Mouse (Mus musculus): Measurements from ENCODE around the gene Iglon5. TPM values are rescaled to one million over a fixed set of nuclear protein-coding genes. Genes with fewer than 3 reads are reported as not detected.

Iglon5 gene
- polyA plus RNA-seq, 1 experiment from 2014 or later, result 1.1 TPM

- Histone ChIP-seq H3K36me3 (replicated peaks; ENCODE audit: control insufficient read depth, insufficient read depth, low read depth, low read length) (no peaks in the 10 kb centered on the region), H3K27me3 (ENCODE audit: control insufficient read depth, insufficient read depth, low read length) (peaks cover 4% of the 10 kb centered on the region; the same call in 1 of the 2 replicates), H3K9me3 (replicated peaks; ENCODE audit: control insufficient read depth, low read length) (no peaks in the 10 kb centered on the region), H3K27ac (replicated peaks; ENCODE audit: low read depth, low read length) (no peak overlapping the region), H3K9ac (replicated peaks; ENCODE audit: low read length) (no peak overlapping the region), H3K4me3 (ENCODE audit: low read depth, low read length) (no peak overlapping the region), H3K4me1 (ENCODE audit: control insufficient read depth, insufficient read depth, low read length) (no peaks in the 10 kb centered on the region), H3K4me2 (ENCODE audit: low read depth, low read length) (no peak overlapping the region)
- no peak for DNase-seq (ENCODE audit: low spot score)
- ATAC-seq (replicated peaks; ENCODE audit: insufficient number of reproducible peaks, low FRiP score, low TSS enrichment, low read depth), result 0 out of 2 replicates have a peak, but pooled peaks have one; percentile 40
- WGBS, result 64% methylated on average over 8 of the region's 8 CpGs
Measured at GRCm38 (mm10) chr7:43482090-43482716, 7.7 kb downstream of the Iglon5 start.

GRCm38 (mm10) chr7:43481191-43481590, 8.7 kb downstream of the Iglon5 start:
- WGBS, result 67% methylated on average over 3 of the region's 3 CpGs
- Histone ChIP-seq H3K4me1 (ENCODE audit: control insufficient read depth, insufficient read depth, low read length) (no peaks in the 10 kb centered on the region), H3K36me3 (replicated peaks; ENCODE audit: control insufficient read depth, insufficient read depth, low read depth, low read length) (no peaks in the 10 kb centered on the region), H3K4me3 (ENCODE audit: low read depth, low read length) (no peak overlapping the region), H3K27ac (replicated peaks; ENCODE audit: low read depth, low read length) (no peak overlapping the region), H3K27me3 (ENCODE audit: control insufficient read depth, insufficient read depth, low read length) (peaks cover 10% of the 10 kb centered on the region), H3K9ac (replicated peaks; ENCODE audit: low read length) (no peak overlapping the region), H3K4me2 (ENCODE audit: low read depth, low read length) (no peak overlapping the region), H3K9me3 (replicated peaks; ENCODE audit: control insufficient read depth, low read length) (no peaks in the 10 kb centered on the region)
- ATAC-seq (replicated peaks; ENCODE audit: insufficient number of reproducible peaks, low FRiP score, low TSS enrichment, low read depth) (no peak), DNase-seq (ENCODE audit: low spot score) (no peak)

- Histone ChIP-seq H3K4me3 (ENCODE audit: low read depth, low read length) (no peak overlapping the region), H3K4me2 (ENCODE audit: low read depth, low read length) (no peak overlapping the region), H3K27ac (replicated peaks; ENCODE audit: low read depth, low read length) (no peak overlapping the region), H3K27me3 (ENCODE audit: control insufficient read depth, insufficient read depth, low read length) (peaks cover 20% of the 10 kb centered on the region), H3K9ac (replicated peaks; ENCODE audit: low read length) (no peak overlapping the region), H3K9me3 (replicated peaks; ENCODE audit: control insufficient read depth, low read length) (no peaks in the 10 kb centered on the region), H3K36me3 (replicated peaks; ENCODE audit: control insufficient read depth, insufficient read depth, low read depth, low read length) (no peaks in the 10 kb centered on the region), H3K4me1 (ENCODE audit: control insufficient read depth, insufficient read depth, low read length) (no peaks in the 10 kb centered on the region)
- 2% methylated on average over 13 of the region's 13 CpGs for WGBS
- peak; percentile 20; the same call in 1 of the 2 replicates for ATAC-seq (replicated peaks; ENCODE audit: insufficient number of reproducible peaks, low FRiP score, low TSS enrichment, low read depth)
- peak; percentile 39 for DNase-seq (ENCODE audit: low spot score)
Measured at GRCm38 (mm10) chr7:43476376-43476775, 13.5 kb downstream of the Iglon5 start.

GRCm38 (mm10) chr7:43475706-43476105, 14.2 kb downstream of the Iglon5 start:
- Histone ChIP-seq H3K36me3 (replicated peaks; ENCODE audit: control insufficient read depth, insufficient read depth, low read depth, low read length) (no peaks in the 10 kb centered on the region), H3K27ac (replicated peaks; ENCODE audit: low read depth, low read length) (no peak overlapping the region), H3K4me2 (ENCODE audit: low read depth, low read length) (no peak overlapping the region), H3K4me1 (ENCODE audit: control insufficient read depth, insufficient read depth, low read length) (no peaks in the 10 kb centered on the region), H3K4me3 (ENCODE audit: low read depth, low read length) (no peak overlapping the region), H3K9me3 (replicated peaks; ENCODE audit: control insufficient read depth, low read length) (no peaks in the 10 kb centered on the region), H3K27me3 (ENCODE audit: control insufficient read depth, insufficient read depth, low read length) (peaks cover 20% of the 10 kb centered on the region), H3K9ac (replicated peaks; ENCODE audit: low read length) (no peak overlapping the region)
- DNase-seq (ENCODE audit: low spot score) (peak; percentile 15), ATAC-seq (replicated peaks; ENCODE audit: insufficient number of reproducible peaks, low FRiP score, low TSS enrichment, low read depth) (no peak)
- 6% methylated on average over 23 of the region's 23 CpGs for WGBS

- Histone ChIP-seq H3K27me3 (ENCODE audit: control insufficient read depth, insufficient read depth, low read length) (peaks cover 2% of the 10 kb centered on the region), H3K4me3 (ENCODE audit: low read depth, low read length) (no peak overlapping the region), H3K9me3 (replicated peaks; ENCODE audit: control insufficient read depth, low read length) (no peaks in the 10 kb centered on the region), H3K9ac (replicated peaks; ENCODE audit: low read length) (no peak overlapping the region), H3K36me3 (replicated peaks; ENCODE audit: control insufficient read depth, insufficient read depth, low read depth, low read length) (no peaks in the 10 kb centered on the region), H3K27ac (replicated peaks; ENCODE audit: low read depth, low read length) (no peak overlapping the region), H3K4me1 (ENCODE audit: control insufficient read depth, insufficient read depth, low read length) (no peaks in the 10 kb centered on the region), H3K4me2 (ENCODE audit: low read depth, low read length) (no peak overlapping the region)
- 40% methylated on average over 8 of the region's 8 CpGs for WGBS
- DNase-seq (ENCODE audit: low spot score), result peak; percentile 40
- no peak for ATAC-seq (replicated peaks; ENCODE audit: insufficient number of reproducible peaks, low FRiP score, low TSS enrichment, low read depth)
Measured at GRCm38 (mm10) chr7:43470373-43470772, 19.5 kb downstream of the Iglon5 start.

DNA sequence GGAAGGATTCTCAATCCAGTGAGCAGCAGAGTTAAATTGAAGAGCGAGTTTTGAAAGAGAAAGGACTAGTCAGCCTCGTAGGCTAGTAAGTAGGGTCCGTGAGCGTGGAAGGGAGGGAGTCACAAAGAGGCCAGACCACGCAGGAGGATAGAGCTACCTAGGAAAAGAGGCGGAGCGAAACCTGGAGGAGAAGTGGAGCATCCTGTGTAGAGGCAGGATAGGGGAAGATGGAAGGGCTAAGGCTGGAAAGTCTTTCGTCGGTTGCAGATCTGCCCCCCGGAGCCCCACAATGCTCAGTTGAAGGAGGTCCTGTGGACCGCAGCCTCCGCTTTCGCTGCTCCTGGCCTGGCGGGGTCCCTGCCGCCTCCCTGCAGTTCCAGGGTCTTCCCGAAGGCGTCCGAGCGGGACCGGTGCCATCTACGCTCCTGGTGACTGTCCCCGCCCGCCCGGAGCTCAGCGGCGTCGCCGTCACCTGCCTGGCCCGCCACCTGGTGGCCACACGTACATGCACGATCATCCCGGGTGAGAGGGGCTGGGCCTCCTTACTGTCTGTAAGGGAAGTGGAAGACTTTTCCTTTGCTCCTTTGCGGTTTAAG, 23.7 kb downstream of the Iglon5 start:
- Histone ChIP-seq H3K9me3 (replicated peaks; ENCODE audit: control insufficient read depth, low read length) (no peaks in the 10 kb centered on the region), H3K4me1 (ENCODE audit: control insufficient read depth, insufficient read depth, low read length) (no peaks in the 10 kb centered on the region), H3K4me3 (ENCODE audit: low read depth, low read length) (peak overlapping the region; percentile 38), H3K27ac (replicated peaks; ENCODE audit: low read depth, low read length) (no peak overlapping the region), H3K4me2 (ENCODE audit: low read depth, low read length) (peak overlapping the region; percentile 78), H3K27me3 (ENCODE audit: control insufficient read depth, insufficient read depth, low read length) (no peaks in the 10 kb centered on the region; the same call in 1 of the 2 replicates), H3K9ac (replicated peaks; ENCODE audit: low read length) (peak overlapping the region; percentile 46), H3K36me3 (replicated peaks; ENCODE audit: control insufficient read depth, insufficient read depth, low read depth, low read length) (no peaks in the 10 kb centered on the region)
- ATAC-seq (replicated peaks; ENCODE audit: insufficient number of reproducible peaks, low FRiP score, low TSS enrichment, low read depth) (peak; percentile 70), DNase-seq (ENCODE audit: low spot score) (peak; percentile 80)
- 1% methylated on average over 32 of the region's 33 CpGs for WGBS

- under 1% methylated on average over 33 of the region's 33 CpGs for WGBS
- peak; percentile 82 for DNase-seq (ENCODE audit: low spot score)
Measured at GRCm38 (mm10) chr7:43465344-43466098, 24.4 kb downstream of the Iglon5 start.

More at GRCm38 (mm10) chr7:43465344-43466098, 24.4 kb downstream of the Iglon5 start:
- H3K9me3 ChIP-seq (replicated peaks; ENCODE audit: control insufficient read depth, low read length), result no peaks in the 10 kb centered on the region
- H3K27ac ChIP-seq (replicated peaks; ENCODE audit: low read depth, low read length), result no peak overlapping the region
- peak overlapping the region; percentile 50 for H3K9ac ChIP-seq (replicated peaks; ENCODE audit: low read length)
- H3K4me3 ChIP-seq (ENCODE audit: low read depth, low read length), result peak overlapping the region; percentile 38
- H3K36me3 ChIP-seq (replicated peaks; ENCODE audit: control insufficient read depth, insufficient read depth, low read depth, low read length), result no peaks in the 10 kb centered on the region
- H3K4me1 ChIP-seq (ENCODE audit: control insufficient read depth, insufficient read depth, low read length), result no peaks in the 10 kb centered on the region
- no peaks in the 10 kb centered on the region; the same call in 1 of the 2 replicates for H3K27me3 ChIP-seq (ENCODE audit: control insufficient read depth, insufficient read depth, low read length)
- H3K4me2 ChIP-seq (ENCODE audit: low read depth, low read length), result peak overlapping the region; percentile 78
- peak; percentile 73 for ATAC-seq (replicated peaks; ENCODE audit: insufficient number of reproducible peaks, low FRiP score, low TSS enrichment, low read depth)

Measured in embryonic facial prominence, embryonic 11.5 days (tissue).